In genomic region chr2:163968581-163968980, GRCm38 (mm10) we compare ENCODE assay signal across 8 mouse cellular contexts. TPM values are rescaled to one million over a fixed set of nuclear protein-coding genes. Genes with fewer than 3 reads are reported as not detected.
DNase-seq lines count a peak whose midpoint lies in the region; ATAC-seq and TF ChIP-seq lines count a peak whose summit lies in the region.

No protein-coding gene starts in this region.

- ATAC-seq in forebrain, embryonic 16.5 days, result no peak; the same call in 1 of the 2 replicates
- ATAC-seq in G1E (ENCODE audit: extremely low read depth, insufficient number of reproducible peaks, low FRiP score, poor library complexity, severe bottlenecking), result no peak
- peak; percentile 65 for ATAC-seq in frontal cortex, adult (ENCODE audit: low TSS enrichment)
- peak; percentile 88 for ATAC-seq in megakaryocyte, adult 5-6 weeks (ENCODE audit: poor library complexity, severe bottlenecking)

- 0 out of 2 replicates have a peak, but pooled peaks cover 3% of the 10 kb centered on the region for H3K4me1 ChIP-seq in forebrain, embryonic 10.5 days
- no peaks in the 10 kb centered on the region for H3K4me1 ChIP-seq in forebrain, embryonic 16.5 days (replicated peaks; ENCODE audit: control insufficient read depth, insufficient read depth, low read length)
- no peaks in the 10 kb centered on the region for H3K4me1 ChIP-seq in G1E (ENCODE audit: insufficient read depth, low read depth, low read length)

- H3K9ac ChIP-seq in forebrain, embryonic 16.5 days (replicated peaks; ENCODE audit: low read depth, low read length), result no peak overlapping the region

- H3K27ac ChIP-seq in forebrain, embryonic 10.5 days, result no peak overlapping the region
- no peak overlapping the region for H3K27ac ChIP-seq in forebrain, embryonic 16.5 days (ENCODE audit: low read length)
- no peak overlapping the region for H3K27ac ChIP-seq in layer of hippocampus, adult 2 months

- TF ChIP-seq CTCF in G1E (IDR thresholded peaks at IDR 0.05; ENCODE audit: low read depth, low read length), result peak; percentile 75
- peak; percentile 95 for TF ChIP-seq CTCF in layer of hippocampus, adult 2 months (conservative IDR thresholded peaks at IDR 0.05)

- no peaks in the 10 kb centered on the region for H3K36me3 ChIP-seq in forebrain, embryonic 10.5 days (replicated peaks)
- H3K36me3 ChIP-seq in forebrain, embryonic 16.5 days (ENCODE audit: control insufficient read depth, insufficient read depth), result no peaks in the 10 kb centered on the region
- H3K36me3 ChIP-seq in G1E (replicated peaks), result no peaks in the 10 kb centered on the region

- WGBS in forebrain, embryonic 10.5 days, result 5% methylated on average over 5 of the region's 5 CpGs
- 3% methylated on average over 5 of the region's 5 CpGs for WGBS in forebrain, embryonic 16.5 days

- no peak overlapping the region for H3K4me3 ChIP-seq in forebrain, embryonic 10.5 days
- H3K4me3 ChIP-seq in forebrain, embryonic 16.5 days (replicated peaks; ENCODE audit: low read length), result no peak overlapping the region
- H3K4me3 ChIP-seq in G1E (ENCODE audit: low read depth, low read length), result no peak overlapping the region
- H3K4me3 ChIP-seq in layer of hippocampus, adult 2 months, result no peak overlapping the region

- no peaks in the 10 kb centered on the region for H3K9me3 ChIP-seq in forebrain, embryonic 10.5 days
- H3K9me3 ChIP-seq in forebrain, embryonic 16.5 days (ENCODE audit: control insufficient read depth, low read length), result no peaks in the 10 kb centered on the region
- H3K9me3 ChIP-seq in G1E (replicated peaks), result no peaks in the 10 kb centered on the region

- no peak overlapping the region for H3K4me2 ChIP-seq in forebrain, embryonic 16.5 days (ENCODE audit: low read length)

- no peaks in the 10 kb centered on the region for H3K27me3 ChIP-seq in forebrain, embryonic 10.5 days (ENCODE audit: poor library complexity, severe bottlenecking)
- H3K27me3 ChIP-seq in forebrain, embryonic 16.5 days (replicated peaks; ENCODE audit: control insufficient read depth, insufficient read depth, low read length), result no peaks in the 10 kb centered on the region
- peaks cover 3% of the 10 kb centered on the region; the same call in 1 of the 2 replicates for H3K27me3 ChIP-seq in G1E (ENCODE audit: insufficient read depth, low read length)

- peak; percentile 51 for DNase-seq in forebrain, embryonic 10.5 days (ENCODE audit: extremely low spot score, low spot score)
- peak; percentile 44 for DNase-seq in G1E (ENCODE audit: low spot score)
- DNase-seq in cerebellum, adult 18-20 months, result peak; percentile 80 to 87
- peak; percentile 57 to 77 for DNase-seq in layer of hippocampus, adult 2 months (ENCODE audit: low spot score in 2 of 2)
- peak; percentile 19 to 44 for DNase-seq in right cerebral cortex, postnatal 36 days (ENCODE audit: low spot score in 2 of 2)

RNA-seq across cellular contexts. Expression of gene Ywhab, which starts 26.2 kb away (rescaled TPM):
- 308 and 317 TPM in 2 replicates for polyA plus RNA-seq in forebrain, embryonic 10.5 days (2016; fragmentation: Nextera tagmentation; extraction: Ambion mirVana)
- 453 and 463 TPM in 2 replicates for polyA plus RNA-seq in forebrain, embryonic 16.5 days (2015; fragmentation: Nextera tagmentation; extraction: Ambion mirVana)
- total RNA-seq in G1E (2014; fragmentation: Nextera tagmentation), result 129 and 130 TPM in 2 replicates
- 52.6 and 56.1 TPM in 2 replicates for total RNA-seq in G1E (2017)
- 64.3 and 79.9 TPM in 2 replicates for polyA plus RNA-seq in G1E (2012)
- total RNA-seq in layer of hippocampus, adult 2 months (2021), result 100 to 1,000 TPM; 520 to 529 TPM
- 176 and 197 TPM in 2 replicates for total RNA-seq in megakaryocyte, adult 5-6 weeks (2015)
- total RNA-seq in megakaryocyte, adult 5-6 weeks (2017), result 73.5 and 93.5 TPM in 2 replicates

RNA-seq across cellular contexts. Expression of gene Rims4, which starts 50.1 kb away (rescaled TPM):
- 1.1 TPM in 2 replicates for polyA plus RNA-seq in forebrain, embryonic 10.5 days (2016; fragmentation: Nextera tagmentation; extraction: Ambion mirVana)
- 7.0 and 9.8 TPM in 2 replicates for polyA plus RNA-seq in forebrain, embryonic 16.5 days (2015; fragmentation: Nextera tagmentation; extraction: Ambion mirVana)
- total RNA-seq in G1E (2014; fragmentation: Nextera tagmentation) (not detected in 2 replicates), G1E (2017) (0.05 TPM in 1 of 2 replicates, not detected in the other)
- not detected in 2 replicates for polyA plus RNA-seq in G1E (2012)
- total RNA-seq in layer of hippocampus, adult 2 months (2021), result 10 to 100 TPM; 37.0 to 39.9 TPM
- total RNA-seq in megakaryocyte, adult 5-6 weeks (2015), result not detected in 2 replicates
- total RNA-seq in megakaryocyte, adult 5-6 weeks (2017), result not detected in 2 replicates

RNA-seq across cellular contexts. Expression of gene Pabpc1l, which starts 56.7 kb away (rescaled TPM):
- 1.5 and 1.6 TPM in 2 replicates for polyA plus RNA-seq in forebrain, embryonic 10.5 days (2016; fragmentation: Nextera tagmentation; extraction: Ambion mirVana)
- polyA plus RNA-seq in forebrain, embryonic 16.5 days (2015; fragmentation: Nextera tagmentation; extraction: Ambion mirVana), result 2.3 and 3.7 TPM in 2 replicates
- total RNA-seq in G1E (2014; fragmentation: Nextera tagmentation) (not detected in 2 replicates), G1E (2017) (0.44 TPM in 1 of 2 replicates, not detected in the other)
- 0.07 TPM in 1 of 2 replicates, not detected in the other for polyA plus RNA-seq in G1E (2012)
- 1 to 10 TPM; 1.1 to 1.2 TPM for total RNA-seq in layer of hippocampus, adult 2 months (2021)
- 12.9 and 19.1 TPM in 2 replicates for total RNA-seq in megakaryocyte, adult 5-6 weeks (2015)
- total RNA-seq in megakaryocyte, adult 5-6 weeks (2017), result 2.5 and 4.8 TPM in 2 replicates

Comparison
In these comparisons a context has a peak if more than half of its experiments do, and no peak if none do; other contexts are left out.
1. DNase-seq: peak in every context shown above with its lines; median percentile 84 in cerebellum, adult 18-20 months; 67 in layer of hippocampus, adult 2 months; 51 in forebrain, embryonic 10.5 days; 44 in G1E; 32 in right cerebral cortex, postnatal 36 days.
2. ATAC-seq: peak in frontal cortex, adult (single experiment) and megakaryocyte, adult 5-6 weeks (single experiment); none in forebrain, embryonic 16.5 days (single experiment) and G1E (single experiment).
3. RNA of gene Rims4, which starts 50.1 kb away (total RNA-seq): 37.0 to 39.9 TPM in layer of hippocampus, adult 2 months; 0.05 TPM in G1E and not detected in megakaryocyte, adult 5-6 weeks; every median in the first group is over 10 times any median in the second.